Mouse (Mus musculus): ENCODE data around the gene Klf6.

Gene Klf6

GRCm38 (mm10) chr13:5899021-5899420, 37.7 kb downstream of the Klf6 start:
- no peak for DNase-seq (ENCODE audit: low spot score in 2 of 2)

GRCm38 (mm10) chr13:5899641-5900040, 38.4 kb downstream of the Klf6 start:
- DNase-seq (ENCODE audit: low spot score in 2 of 2): no peak

- DNase-seq (ENCODE audit: low spot score in 2 of 2): no peak
These were observed 51.9 kb downstream of the Klf6 start for GRCm38 (mm10) chr13:5913201-5913600.

GRCm38 (mm10) chr13:5917360-5917759, 56.1 kb downstream of the Klf6 start:
- no peak for DNase-seq (ENCODE audit: low spot score in 2 of 2)

- DNase-seq (ENCODE audit: low spot score in 2 of 2): no peak
These were observed 58.7 kb downstream of the Klf6 start for GRCm38 (mm10) chr13:5919966-5920365.

Data from frontal cortex, postnatal 25 days (tissue).